Mouse (Mus musculus): ENCODE measurements around the gene Arvcf. TPM values are rescaled to one million over a fixed set of nuclear protein-coding genes. Genes with fewer than 3 reads are reported as not detected.

The Arvcf gene
- total RNA-seq, 1 experiment: 48.0 TPM

DNA sequence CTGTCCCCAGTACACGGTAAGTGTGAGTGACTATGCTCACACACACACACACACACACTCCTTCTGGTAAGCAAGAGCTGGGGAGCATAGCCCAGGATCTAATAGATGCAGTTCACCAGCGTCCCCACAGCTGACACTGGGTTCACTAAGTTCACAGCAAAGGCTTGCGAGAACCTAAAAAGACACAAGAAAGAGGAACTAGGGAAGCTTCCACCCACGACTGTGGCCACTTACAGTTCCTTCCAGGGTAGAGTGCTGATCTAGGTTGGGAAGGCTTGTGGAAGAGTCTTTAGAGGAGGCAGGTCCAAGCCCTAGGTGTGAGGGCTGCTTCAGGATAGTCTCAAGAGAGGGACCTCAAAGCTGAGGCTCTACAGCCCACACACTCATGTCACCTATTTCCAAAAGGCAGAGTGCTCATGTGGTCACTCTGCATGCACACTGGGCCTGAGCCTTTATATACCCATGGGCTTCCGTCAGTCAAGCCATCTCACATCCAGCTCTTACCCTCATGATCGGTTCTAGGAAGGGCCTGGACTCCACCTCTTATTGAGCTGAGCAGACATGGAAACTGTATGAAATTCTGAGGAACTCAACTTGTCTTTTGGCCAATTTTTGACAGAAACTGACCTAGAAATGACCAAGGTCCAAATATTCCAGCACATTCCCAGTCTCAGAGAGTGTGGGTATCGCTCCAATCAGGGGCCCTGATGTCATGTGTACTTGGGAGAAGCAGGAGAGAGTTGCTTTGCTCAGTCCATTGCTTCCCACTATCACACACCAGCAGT is 65.2 kb downstream of the Arvcf start:
- Histone ChIP-seq H3K4me1 (ENCODE audit: control insufficient read depth in 2 of 2, insufficient read depth in 2 of 2, low read length in 2 of 2, poor library complexity in 1 of 2) (no peaks in the 10 kb centered on the region), H3K36me3 (ENCODE audit: control insufficient read depth, insufficient read depth, low read length, poor library complexity, severe bottlenecking) (no peaks in the 10 kb centered on the region; the same call in 1 of the 2 replicates), H3K4me3 (ENCODE audit: insufficient read depth in 1 of 2, low read depth in 1 of 2, low read length in 2 of 2, poor library complexity in 1 of 2, severe bottlenecking in 1 of 2) (no peak overlapping the region), H3K9me3 (ENCODE audit: control insufficient read depth, insufficient read depth, low read depth, low read length) (no peaks in the 10 kb centered on the region), H3K27ac (ENCODE audit: insufficient read depth, low read depth, low read length, poor library complexity, severe bottlenecking) (no peak overlapping the region), H3K9ac (ENCODE audit: insufficient read depth, low read depth, low read length, poor library complexity, severe bottlenecking) (no peak overlapping the region)
- no peak for TF ChIP-seq MAFK (IDR thresholded peaks at IDR 0.05; ENCODE audit: insufficient read depth, low read depth, low read length)
- no peak for TF ChIP-seq CHD2 (IDR thresholded peaks at IDR 0.05; ENCODE audit: low read depth, low read length)
- TF ChIP-seq ZNF384 (IDR thresholded peaks at IDR 0.05; ENCODE audit: low read depth, low read length): no peak
- TF ChIP-seq HCFC1 (IDR thresholded peaks at IDR 0.05; ENCODE audit: borderline replicate concordance, insufficient read depth, low read length): no peak
- no peak for TF ChIP-seq ZC3H11A (IDR thresholded peaks at IDR 0.05; ENCODE audit: borderline replicate concordance, low read depth, low read length)
- DNase-seq (ENCODE audit: low read depth, low spot score): no peak
- in situ Hi-C loops (cut with MboI; ENCODE audit: low sequenced_read_pairs in 2 of 2, unreplicated experiment in 2 of 2): no loop called here

DNA sequence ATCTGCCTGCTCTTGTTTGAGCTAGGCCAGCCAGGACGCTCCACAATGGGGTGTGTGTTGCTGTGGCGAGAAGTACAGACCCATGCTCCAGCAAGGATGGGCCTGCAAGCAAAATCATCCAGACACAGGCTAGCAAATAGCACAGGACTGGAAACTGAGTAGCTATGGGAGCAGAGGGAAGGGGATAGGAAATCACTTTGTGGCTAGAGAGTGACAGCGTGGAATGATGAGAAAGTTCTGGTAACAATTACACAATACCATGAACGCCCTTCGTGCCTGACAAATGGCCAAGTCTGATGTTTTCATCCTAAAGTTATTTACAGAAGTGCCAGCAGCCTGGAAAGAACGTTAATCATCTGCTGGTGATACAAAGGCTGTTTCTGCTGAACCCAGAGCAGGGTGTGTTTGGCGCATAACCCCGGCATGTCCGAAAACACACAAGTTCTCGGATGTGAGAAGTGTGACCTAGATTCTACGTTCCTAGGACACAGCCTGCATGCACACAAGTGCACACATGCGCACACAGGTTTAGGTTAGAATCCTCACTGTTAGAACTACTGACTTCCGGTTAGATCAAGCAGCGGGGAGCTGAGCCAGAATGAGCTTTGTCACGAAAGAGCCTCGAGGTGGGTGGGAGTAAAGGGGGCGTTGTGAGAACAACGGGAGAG is 68.2 kb downstream of the Arvcf start:
- Histone ChIP-seq H3K4me1 (ENCODE audit: control insufficient read depth in 2 of 2, insufficient read depth in 2 of 2, low read length in 2 of 2, poor library complexity in 1 of 2) (peaks cover 0 to 3% of the 10 kb centered on the region in 2 experiments; a peak in 2 of 4 replicates), H3K36me3 (ENCODE audit: control insufficient read depth, insufficient read depth, low read length, poor library complexity, severe bottlenecking) (no peaks in the 10 kb centered on the region), H3K4me3 (ENCODE audit: insufficient read depth in 1 of 2, low read depth in 1 of 2, low read length in 2 of 2, poor library complexity in 1 of 2, severe bottlenecking in 1 of 2) (no peak overlapping the region), H3K27ac (ENCODE audit: insufficient read depth, low read depth, low read length, poor library complexity, severe bottlenecking) (no peak overlapping the region), H3K9ac (ENCODE audit: insufficient read depth, low read depth, low read length, poor library complexity, severe bottlenecking) (0 out of 2 replicates have a peak overlapping the region, but pooled peaks have one; percentile 4), H3K9me3 (ENCODE audit: control insufficient read depth, insufficient read depth, low read depth, low read length) (no peaks in the 10 kb centered on the region)
- in situ Hi-C loops (cut with MboI; ENCODE audit: low sequenced_read_pairs in 2 of 2, unreplicated experiment in 2 of 2): no loop called here
- TF ChIP-seq MAFK (IDR thresholded peaks at IDR 0.05; ENCODE audit: insufficient read depth, low read depth, low read length) (no peak), HCFC1 (IDR thresholded peaks at IDR 0.05; ENCODE audit: borderline replicate concordance, insufficient read depth, low read length) (no peak), ZNF384 (IDR thresholded peaks at IDR 0.05; ENCODE audit: low read depth, low read length) (no peak), CHD2 (IDR thresholded peaks at IDR 0.05; ENCODE audit: low read depth, low read length) (no peak), ZC3H11A (IDR thresholded peaks at IDR 0.05; ENCODE audit: borderline replicate concordance, low read depth, low read length) (no peak)
- DNase-seq (ENCODE audit: low read depth, low spot score): no peak

GRCm38 (mm10) chr16:18416837-18417236 is 68.9 kb downstream of the Arvcf start:
- in situ Hi-C loops (cut with MboI; ENCODE audit: low sequenced_read_pairs in 2 of 2, unreplicated experiment in 2 of 2): no loop called here
- TF ChIP-seq MAFK (IDR thresholded peaks at IDR 0.05; ENCODE audit: insufficient read depth, low read depth, low read length) (no peak), ZNF384 (IDR thresholded peaks at IDR 0.05; ENCODE audit: low read depth, low read length) (no peak), HCFC1 (IDR thresholded peaks at IDR 0.05; ENCODE audit: borderline replicate concordance, insufficient read depth, low read length) (no peak), ZC3H11A (IDR thresholded peaks at IDR 0.05; ENCODE audit: borderline replicate concordance, low read depth, low read length) (no peak), CHD2 (IDR thresholded peaks at IDR 0.05; ENCODE audit: low read depth, low read length) (no peak)
- no peak overlapping the region for H3K27ac ChIP-seq (ENCODE audit: insufficient read depth, low read depth, low read length, poor library complexity, severe bottlenecking)
- H3K9ac ChIP-seq (ENCODE audit: insufficient read depth, low read depth, low read length, poor library complexity, severe bottlenecking): 0 out of 2 replicates have a peak overlapping the region, but pooled peaks have one; percentile 4
- no peak overlapping the region for H3K4me3 ChIP-seq (ENCODE audit: insufficient read depth in 1 of 2, low read depth in 1 of 2, low read length in 2 of 2, poor library complexity in 1 of 2, severe bottlenecking in 1 of 2)
- H3K36me3 ChIP-seq (ENCODE audit: control insufficient read depth, insufficient read depth, low read length, poor library complexity, severe bottlenecking): no peaks in the 10 kb centered on the region
- no peaks in the 10 kb centered on the region for H3K9me3 ChIP-seq (ENCODE audit: control insufficient read depth, insufficient read depth, low read depth, low read length)
- DNase-seq (ENCODE audit: low read depth, low spot score): no peak
- H3K4me1 ChIP-seq (ENCODE audit: control insufficient read depth in 2 of 2, insufficient read depth in 2 of 2, low read length in 2 of 2, poor library complexity in 1 of 2): peaks cover 0 to 3% of the 10 kb centered on the region in 2 experiments; a peak in 2 of 4 replicates

- in situ Hi-C loops (cut with MboI; ENCODE audit: low sequenced_read_pairs in 2 of 2, unreplicated experiment in 2 of 2): no loop called here
- Histone ChIP-seq H3K4me3 (ENCODE audit: insufficient read depth in 1 of 2, low read depth in 1 of 2, low read length in 2 of 2, poor library complexity in 1 of 2, severe bottlenecking in 1 of 2) (no peak overlapping the region), H3K9ac (ENCODE audit: insufficient read depth, low read depth, low read length, poor library complexity, severe bottlenecking) (no peak overlapping the region), H3K36me3 (ENCODE audit: control insufficient read depth, insufficient read depth, low read length, poor library complexity, severe bottlenecking) (no peaks in the 10 kb centered on the region), H3K27ac (ENCODE audit: insufficient read depth, low read depth, low read length, poor library complexity, severe bottlenecking) (no peak overlapping the region), H3K4me1 (ENCODE audit: control insufficient read depth in 2 of 2, insufficient read depth in 2 of 2, low read length in 2 of 2, poor library complexity in 1 of 2) (peaks cover 0 to 3% of the 10 kb centered on the region in 2 experiments; a peak in 2 of 4 replicates), H3K9me3 (ENCODE audit: control insufficient read depth, insufficient read depth, low read depth, low read length) (no peaks in the 10 kb centered on the region)
- no peak for TF ChIP-seq HCFC1 (IDR thresholded peaks at IDR 0.05; ENCODE audit: borderline replicate concordance, insufficient read depth, low read length)
- TF ChIP-seq CHD2 (IDR thresholded peaks at IDR 0.05; ENCODE audit: low read depth, low read length): no peak
- no peak for TF ChIP-seq ZNF384 (IDR thresholded peaks at IDR 0.05; ENCODE audit: low read depth, low read length)
- TF ChIP-seq ZC3H11A (IDR thresholded peaks at IDR 0.05; ENCODE audit: borderline replicate concordance, low read depth, low read length): no peak
- no peak for DNase-seq (ENCODE audit: low read depth, low spot score)
Observed at GRCm38 (mm10) chr16:18417491-18417890, 69.5 kb downstream of the Arvcf start.
